Mouse (Mus musculus) megakaryocyte, embryonic 14.5 days (primary cell): Measurements from ENCODE around the gene Gm9903.

ENCODE experiments used
- FLI1 ChIP-seq: IDR thresholded peaks from 2 replicates; pipeline ENCODE4 v1.6.1; 2012; ENCODE audit warnings: low read length, inconsistent platforms, mixed read lengths
- GATA1 ChIP-seq: IDR thresholded peaks from 3 replicates; pipeline ENCODE4 v1.6.1; 2012; ENCODE audit warnings: mixed read lengths, low read length, inconsistent platforms, borderline replicate concordance

DNA sequence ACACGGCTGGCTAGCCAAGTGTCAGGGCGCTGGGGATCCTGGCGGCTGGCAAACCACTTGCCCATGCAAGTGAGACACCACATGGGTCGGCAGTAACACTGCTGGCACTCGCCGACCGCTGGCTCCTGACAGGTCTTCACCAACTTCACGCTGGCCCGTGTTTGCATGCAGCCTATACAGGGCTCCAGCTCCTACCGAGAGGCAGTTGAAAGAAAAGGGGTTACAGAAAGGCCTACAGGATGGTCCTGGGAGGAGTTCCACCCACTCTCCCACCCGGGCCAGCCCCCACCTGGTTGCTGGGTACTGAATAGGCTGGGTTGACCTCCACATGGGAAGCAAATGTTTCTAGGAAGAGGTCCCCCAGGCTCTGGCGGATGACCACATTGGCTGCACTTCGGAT lies 24.7 kb downstream of the Gm9903 start:
- TF ChIP-seq GATA1: no peak
- TF ChIP-seq FLI1: no peak
